Mouse (Mus musculus): ENCODE measurements around the gene Sppl2a.

- TF ChIP-seq POLR2A (IDR thresholded peaks at IDR 0.05; ENCODE audit: extremely low read depth, insufficient read depth, low read length): no peak
- no peak for TF ChIP-seq CTCF (IDR thresholded peaks at IDR 0.05; ENCODE audit: extremely low read depth, insufficient read depth, low read length)
Measured at GRCm38 (mm10) chr2:126885871-126886270, 47.2 kb downstream of the Sppl2a start.
